Mouse (Mus musculus) embryonic facial prominence, embryonic 14.5 days (tissue): ENCODE measurements at regions not wholly inside any gene's neighbourhood (a gene's known extent, or its start where the extent isn't known, plus 50 kb on each side); places are given as distances from the start of the nearest gene placed in this dataset.

Source experiments
- ATAC-seq: fragments of 200-750 bp; cut with Nextera tagmentation; 2 replicates; pipeline ENCODE4 v1.8.0; 2017; ENCODE audit warnings: low read depth, moderate number of reproducible peaks, moderate TSS enrichment
- DNase-seq: peaks from one replicate; pipeline ENCODE4 v3.0.0-alpha.2; 2015; ENCODE audit warnings: low spot score
- H3K27ac ChIP-seq: fragments of 300-500 bp; sonication (generic); replicated peaks from 2 replicates; pipeline ENCODE4 v1.5.1; 2014; ENCODE audit warnings: low read depth, mild to moderate bottlenecking, low read length, moderate library complexity
- H3K27me3 ChIP-seq: fragments of 300-500 bp; sonication (generic); replicated peaks from 2 replicates; pipeline ENCODE4 v1.6.1; 2014; ENCODE audit warnings: low read length; ENCODE audit not compliant: control insufficient read depth, insufficient read depth
- H3K36me3 ChIP-seq: fragments of 300-500 bp; sonication (generic); 2 replicates; pipeline ENCODE4 v1.6.1; 2014; ENCODE audit warnings: low read length, mixed read lengths; ENCODE audit not compliant: control insufficient read depth, insufficient read depth
- H3K4me1 ChIP-seq: fragments of 300-500 bp; sonication (generic); 2 replicates; pipeline ENCODE4 v1.6.1; 2014; ENCODE audit warnings: antibody characterized with exemption, low read length; ENCODE audit not compliant: control insufficient read depth, insufficient read depth
- H3K4me2 ChIP-seq: fragments of 300-500 bp; sonication (generic); 2 replicates; pipeline ENCODE4 v1.6.1; 2014; ENCODE audit warnings: low read depth, mild to moderate bottlenecking, low read length, moderate library complexity, mixed read lengths
- H3K4me3 ChIP-seq: fragments of 300-500 bp; sonication (generic); 2 replicates; pipeline ENCODE4 v1.5.1; 2014; ENCODE audit warnings: low read depth, mild to moderate bottlenecking, low read length
- H3K9ac ChIP-seq: fragments of 300-500 bp; sonication (generic); 2 replicates; pipeline ENCODE4 v1.6.1; 2014; ENCODE audit warnings: low read depth, mild to moderate bottlenecking, low read length, moderate library complexity, mixed read lengths
- H3K9me3 ChIP-seq: fragments of 300-500 bp; sonication (generic); 2 replicates; pipeline ENCODE4 v1.6.1; 2016; ENCODE audit warnings: low read length; ENCODE audit not compliant: control insufficient read depth
- WGBS: fragments of 180-500 bp; shearing (Covaris S2); extraction: QIAGEN DNeasy Blood & Tissue Kit; methylation state at CpG from one replicate; pipeline ENCODE4 v1.1.7; 2014; 5-methylcytosine and 5-hydroxymethylcytosine counted together

DNA sequence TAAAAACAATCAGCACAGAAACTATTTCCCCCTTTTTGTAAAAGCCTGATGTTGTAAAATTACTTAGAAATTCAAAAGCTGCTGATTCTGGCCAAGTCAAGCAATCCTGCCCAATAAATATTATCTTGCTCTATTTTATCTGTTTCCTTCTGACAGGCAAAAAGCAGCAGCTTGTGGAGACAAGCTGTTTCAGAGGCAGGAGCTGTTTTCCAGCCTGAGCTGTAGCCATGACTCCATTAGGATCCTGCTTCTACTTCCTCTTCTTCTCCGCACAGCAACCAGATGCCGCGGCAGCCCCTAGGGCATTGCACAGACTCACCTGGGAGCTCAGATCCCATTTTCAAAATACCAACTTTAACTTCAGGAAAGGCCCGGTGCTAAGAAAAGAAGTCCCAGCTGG, 774.8 kb downstream of the Ryr2 start:
- no peaks in the 10 kb centered on the region for H3K27me3 ChIP-seq
- DNase-seq: no peak
- H3K4me3 ChIP-seq: no peak overlapping the region
- 55% methylated on average over 4 of the region's 4 CpGs for WGBS
- no peak overlapping the region for H3K4me2 ChIP-seq
- H3K9ac ChIP-seq: no peak overlapping the region
- ATAC-seq: no peak
- no peak overlapping the region for H3K27ac ChIP-seq
- no peaks in the 10 kb centered on the region for H3K4me1 ChIP-seq
- no peaks in the 10 kb centered on the region for H3K9me3 ChIP-seq
- no peaks in the 10 kb centered on the region for H3K36me3 ChIP-seq

DNA sequence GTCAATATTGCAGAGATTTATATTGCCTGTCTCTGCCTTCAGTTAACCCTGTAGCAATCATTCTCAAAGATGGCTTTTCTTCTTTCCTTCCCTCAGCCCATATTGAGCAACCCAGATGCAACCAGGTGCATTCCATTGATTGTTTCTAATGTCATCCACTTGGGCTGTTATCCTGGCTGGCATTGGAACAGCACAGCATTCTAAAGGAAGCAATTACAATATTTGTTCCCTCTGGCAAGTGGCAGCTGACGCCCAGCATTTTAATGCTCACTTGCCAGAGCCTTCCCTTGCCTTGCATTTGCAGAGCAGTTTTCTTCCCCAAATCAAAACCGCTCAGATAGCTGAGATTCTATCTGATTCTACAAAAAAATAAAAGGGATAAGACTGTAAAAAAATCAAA, 798.0 kb downstream of the Ryr2 start:
- H3K4me1 ChIP-seq: no peaks in the 10 kb centered on the region
- no peak overlapping the region for H3K4me2 ChIP-seq
- 73% methylated on average over 2 of the region's 2 CpGs for WGBS
- no peak overlapping the region for H3K4me3 ChIP-seq
- no peaks in the 10 kb centered on the region for H3K27me3 ChIP-seq
- no peaks in the 10 kb centered on the region for H3K9me3 ChIP-seq
- no peak overlapping the region for H3K27ac ChIP-seq
- DNase-seq (no peak), ATAC-seq (no peak)
- H3K36me3 ChIP-seq: no peaks in the 10 kb centered on the region
- no peak overlapping the region for H3K9ac ChIP-seq

DNA sequence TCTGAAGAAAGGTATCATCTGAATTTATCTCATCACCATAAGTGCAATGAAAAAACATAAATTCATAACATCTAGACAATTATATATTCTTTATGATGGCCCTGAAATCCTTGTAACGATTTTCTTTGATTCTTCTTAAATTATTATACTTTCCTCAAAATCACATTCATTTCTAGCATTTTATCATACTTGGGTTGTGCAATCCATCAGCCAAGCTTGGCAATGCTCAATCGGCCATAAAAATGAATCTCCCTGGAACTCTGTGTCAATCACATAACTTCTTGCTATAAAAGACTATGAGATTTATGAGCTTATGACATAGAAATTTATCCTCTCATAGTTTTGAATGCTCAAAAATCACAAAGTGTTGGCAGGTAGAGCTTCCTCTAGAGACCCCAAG, 811.3 kb downstream of the Ryr2 start:
- Histone ChIP-seq H3K27me3 (no peaks in the 10 kb centered on the region), H3K4me3 (no peak overlapping the region), H3K9me3 (no peaks in the 10 kb centered on the region), H3K9ac (no peak overlapping the region), H3K27ac (no peak overlapping the region), H3K36me3 (no peaks in the 10 kb centered on the region), H3K4me2 (no peak overlapping the region), H3K4me1 (no peaks in the 10 kb centered on the region)
- DNase-seq (no peak), ATAC-seq (no peak)
- WGBS: 86% methylated on average over 2 of the region's 2 CpGs

DNA sequence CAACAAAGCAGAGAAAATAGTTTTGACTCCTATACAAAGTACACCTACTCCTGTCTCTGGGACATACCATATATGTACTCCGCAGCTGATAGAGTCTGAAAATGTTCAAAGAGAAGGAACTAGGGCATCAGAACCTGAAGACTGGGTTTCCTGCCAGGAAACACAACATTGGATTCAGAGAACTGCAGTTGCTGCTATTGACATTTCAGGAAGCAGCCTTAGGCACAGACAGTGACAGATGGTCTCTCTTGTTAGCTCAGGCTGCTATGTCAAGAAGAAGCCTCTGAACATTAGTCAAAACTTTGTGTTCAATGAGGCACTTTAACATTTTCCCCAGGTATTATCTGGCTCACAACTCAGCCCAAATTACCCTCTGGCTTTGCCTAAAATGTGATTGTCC, 812.1 kb downstream of the Ryr2 start:
- Histone ChIP-seq H3K4me3 (no peak overlapping the region), H3K36me3 (no peaks in the 10 kb centered on the region), H3K9ac (no peak overlapping the region), H3K27ac (no peak overlapping the region), H3K4me1 (no peaks in the 10 kb centered on the region), H3K4me2 (no peak overlapping the region), H3K9me3 (no peaks in the 10 kb centered on the region), H3K27me3 (no peaks in the 10 kb centered on the region)
- DNase-seq: no peak
- no peak for ATAC-seq
- 70% methylated on average over 1 of the region's 1 CpGs for WGBS

DNA sequence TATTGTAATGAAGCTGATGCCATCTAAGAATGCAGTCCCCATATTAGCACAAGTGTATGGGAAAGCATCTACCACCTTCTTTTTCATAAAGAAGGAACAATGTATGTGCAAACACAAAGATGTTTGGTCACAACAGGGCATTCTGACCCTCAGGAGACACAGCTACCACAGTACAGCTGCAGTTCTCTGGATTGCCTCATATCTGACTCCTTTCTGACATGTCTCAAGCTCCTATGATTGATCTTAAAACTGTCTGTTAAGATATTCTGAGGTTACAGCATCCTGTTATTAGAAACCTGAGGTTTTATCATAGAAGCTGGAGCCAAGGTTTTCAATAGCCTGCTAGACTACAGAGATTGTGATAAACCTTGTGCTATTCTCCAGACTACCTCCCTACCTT, 813.0 kb downstream of the Ryr2 start:
- Histone ChIP-seq H3K9ac (no peak overlapping the region), H3K4me3 (no peak overlapping the region), H3K4me2 (no peak overlapping the region), H3K9me3 (no peaks in the 10 kb centered on the region), H3K36me3 (no peaks in the 10 kb centered on the region), H3K27ac (no peak overlapping the region), H3K27me3 (no peaks in the 10 kb centered on the region), H3K4me1 (no peaks in the 10 kb centered on the region)
- no peak for DNase-seq
- ATAC-seq: no peak

DNA sequence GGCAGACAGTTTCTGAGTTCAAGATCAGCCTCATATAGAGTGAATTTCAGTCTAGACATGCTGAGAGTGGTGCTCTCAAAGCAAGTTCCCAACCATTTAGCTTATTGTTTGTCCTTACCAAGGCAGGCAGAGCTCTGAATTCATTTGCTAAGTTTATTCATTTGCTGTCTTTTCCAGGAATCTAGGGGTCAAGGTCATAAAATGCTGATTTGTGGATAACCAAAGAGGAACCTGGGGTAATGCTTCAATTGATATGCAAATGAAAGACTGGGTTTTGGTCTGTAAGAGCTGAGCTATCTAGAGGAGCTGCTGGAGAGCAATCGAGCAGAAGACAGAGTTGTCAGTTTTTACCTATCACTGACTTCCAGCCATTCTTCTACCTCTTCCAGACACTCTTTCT, 832.8 kb downstream of the Ryr2 start:
- Histone ChIP-seq H3K9me3 (no peaks in the 10 kb centered on the region), H3K4me1 (no peaks in the 10 kb centered on the region), H3K36me3 (no peaks in the 10 kb centered on the region), H3K9ac (no peak overlapping the region), H3K4me3 (no peak overlapping the region), H3K27me3 (no peaks in the 10 kb centered on the region), H3K27ac (no peak overlapping the region), H3K4me2 (no peak overlapping the region)
- 60% methylated on average over 1 of the region's 1 CpGs for WGBS
- DNase-seq: no peak
- ATAC-seq: no peak

DNA sequence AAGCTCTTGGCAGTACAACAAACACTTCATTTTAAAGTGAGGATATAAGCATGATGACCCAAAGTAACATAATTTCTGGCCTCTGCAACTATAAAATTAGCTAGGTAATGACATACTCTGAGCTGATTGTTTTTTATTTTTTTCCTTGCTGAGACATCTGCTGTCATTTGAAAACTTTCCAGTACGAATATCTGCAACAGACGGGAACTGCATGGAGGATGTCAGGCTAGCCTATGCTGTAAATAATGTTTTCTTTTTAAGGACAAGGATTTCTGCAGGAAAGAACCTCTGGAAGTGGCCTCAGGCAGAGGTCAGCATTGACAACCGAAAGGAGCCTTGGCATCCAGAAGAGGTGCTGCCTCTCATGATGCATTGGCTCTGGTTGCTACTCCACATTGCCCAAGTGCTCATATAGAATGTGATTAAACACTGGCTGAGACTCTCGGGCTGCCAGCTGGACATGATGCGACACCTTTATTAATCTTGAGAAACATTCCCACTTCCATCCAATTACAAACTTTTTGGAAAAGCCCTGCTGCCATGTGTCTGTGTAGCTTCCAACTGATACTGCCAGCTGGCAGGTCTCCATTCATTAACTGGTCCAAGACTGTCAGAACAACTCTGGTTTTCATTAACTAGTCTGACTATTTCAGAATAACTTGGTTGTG, 837.9 kb downstream of the Ryr2 start:
- DNase-seq (peak; percentile 56), ATAC-seq (no peak)
- Histone ChIP-seq H3K4me2 (no peak overlapping the region), H3K27ac (no peak overlapping the region), H3K9me3 (no peaks in the 10 kb centered on the region), H3K9ac (no peak overlapping the region), H3K27me3 (no peaks in the 10 kb centered on the region), H3K4me1 (no peaks in the 10 kb centered on the region), H3K36me3 (no peaks in the 10 kb centered on the region), H3K4me3 (no peak overlapping the region)
- WGBS: 57% methylated on average over 5 of the region's 5 CpGs

DNA sequence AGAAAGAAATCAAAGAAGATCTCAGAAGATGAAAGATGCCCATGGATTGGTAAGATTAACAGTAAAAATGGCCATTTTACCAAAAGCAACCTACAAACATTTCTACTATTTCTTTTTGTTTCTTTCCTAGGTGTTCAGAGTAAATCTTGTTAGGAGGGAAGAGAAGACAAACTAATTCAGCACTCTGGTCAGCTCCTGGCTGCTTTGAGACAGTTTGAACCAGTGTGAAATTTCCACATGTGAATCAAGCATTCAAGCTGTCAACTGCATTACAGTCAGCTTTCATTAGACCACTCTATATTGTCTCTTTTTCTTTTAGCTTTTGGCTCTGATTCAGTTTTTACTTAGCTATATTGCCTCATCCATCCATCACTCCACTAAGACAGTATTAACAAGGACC, 859.2 kb downstream of the Ryr2 start:
- H3K27me3 ChIP-seq: no peaks in the 10 kb centered on the region
- H3K4me1 ChIP-seq: no peaks in the 10 kb centered on the region
- no peak overlapping the region for H3K4me3 ChIP-seq
- H3K36me3 ChIP-seq: no peaks in the 10 kb centered on the region
- no peak for ATAC-seq
- peak; percentile 69 for DNase-seq
- H3K9me3 ChIP-seq: no peaks in the 10 kb centered on the region
- no peak overlapping the region for H3K4me2 ChIP-seq
- no peak overlapping the region for H3K9ac ChIP-seq
- H3K27ac ChIP-seq: no peak overlapping the region

DNA sequence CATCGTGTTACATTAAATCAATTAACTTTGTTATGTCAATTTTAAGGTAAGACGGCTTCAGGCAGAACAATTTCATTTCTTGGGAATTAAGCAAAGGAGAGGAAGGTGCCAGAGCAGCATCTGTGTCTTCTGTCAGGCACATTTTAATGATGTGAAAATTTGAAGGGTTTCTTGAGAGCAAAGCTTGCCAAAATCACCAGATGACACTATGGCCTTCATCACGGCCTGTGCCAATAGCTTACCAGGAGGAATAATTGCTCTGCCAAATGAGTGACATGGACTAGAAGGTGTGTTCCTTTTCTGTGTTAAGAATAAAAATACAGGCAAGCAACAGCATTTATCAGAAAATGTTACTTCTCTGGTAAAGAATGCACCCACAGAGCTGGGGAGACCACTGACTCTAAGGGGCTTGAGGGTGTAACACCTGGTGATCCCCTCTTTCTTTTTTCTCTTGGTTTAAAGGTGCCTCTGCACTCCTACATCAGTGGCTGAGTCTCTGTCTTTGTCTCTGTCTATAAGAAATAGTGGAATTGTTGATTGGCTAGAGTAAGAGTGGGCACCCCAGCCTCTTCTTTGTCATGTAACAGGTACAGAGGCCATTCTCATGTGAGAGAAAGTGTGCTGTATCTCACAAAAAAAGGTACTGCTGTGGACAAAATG, 856.2 kb upstream of the Chrm3 start:
- Histone ChIP-seq H3K36me3 (no peaks in the 10 kb centered on the region), H3K4me3 (no peak overlapping the region), H3K27ac (no peak overlapping the region), H3K4me1 (no peaks in the 10 kb centered on the region), H3K9me3 (no peaks in the 10 kb centered on the region), H3K9ac (no peak overlapping the region), H3K27me3 (no peaks in the 10 kb centered on the region), H3K4me2 (no peak overlapping the region)
- 63% methylated on average over 3 of the region's 3 CpGs for WGBS
- ATAC-seq (no peak), DNase-seq (no peak)
